Mouse (Mus musculus) erythroblast, embryonic 14.5 days (primary cell): Measurements from ENCODE around the gene Bcan.

Source experiments
- GATA1 ChIP-seq: IDR thresholded peaks from 2 replicates; pipeline ENCODE4 v1.6.1; 2012; ENCODE audit warnings: low read length, inconsistent platforms, mixed read lengths
- TAL1 ChIP-seq: IDR thresholded peaks from 3 replicates; pipeline ENCODE4 v1.6.1; 2012; ENCODE audit warnings: low read length, inconsistent platforms, mixed read lengths

- TF ChIP-seq GATA1 (no peak), TAL1 (no peak)
Measured at GRCm38 (mm10) chr3:87987633-87988032, 12.4 kb downstream of the Bcan start.
